Mouse (Mus musculus): ENCODE data around the gene Smarcc2. TPM values are rescaled to one million over a fixed set of nuclear protein-coding genes. Genes with fewer than 3 reads are reported as not detected.
A peak's percentile ranks its signal among the peaks of the same experiment; 100 is the strongest.

Smarcc2 gene
- polyA plus RNA-seq, 1 experiment = 91.5 TPM

DNA sequence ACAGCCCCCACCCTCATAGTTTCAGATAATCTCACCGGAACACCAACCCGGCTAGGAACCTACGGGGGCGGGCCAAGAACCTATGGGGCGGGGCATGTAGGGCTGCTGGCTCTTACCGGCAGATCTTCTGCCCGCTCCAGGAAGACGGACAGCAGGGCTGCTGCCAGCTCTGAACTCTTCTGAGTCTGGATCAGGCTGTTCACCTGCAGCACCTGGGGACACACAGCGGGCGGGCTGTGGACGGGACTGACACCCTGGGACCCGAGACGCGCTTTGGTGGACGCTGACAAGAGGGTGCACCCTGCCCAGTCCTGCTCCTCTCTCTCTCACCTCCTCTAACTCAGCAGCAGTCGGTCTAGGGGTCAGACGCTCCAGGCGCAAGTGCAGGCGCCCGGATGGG is 57.0 kb downstream of the Smarcc2 start:
- DNase-seq (ENCODE audit: low spot score) = no peak

DNA sequence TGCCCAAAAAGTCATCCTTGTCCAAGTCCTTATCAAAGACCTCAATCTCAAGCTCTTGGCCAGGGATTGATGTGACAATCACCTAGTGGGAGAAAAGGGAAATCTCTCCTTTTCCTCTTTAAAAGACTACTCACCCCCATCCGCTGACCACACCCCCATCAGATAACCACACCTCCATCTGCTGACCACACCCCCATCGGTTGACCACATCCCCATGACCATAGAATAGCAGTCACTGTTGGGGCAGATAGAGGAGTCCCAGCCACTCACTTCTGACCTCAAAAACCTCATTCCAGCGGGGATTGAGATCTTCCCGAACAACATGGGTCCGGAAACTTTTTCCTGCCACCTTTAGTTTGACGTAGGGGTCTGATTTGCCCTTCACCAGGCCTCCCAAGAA is 57.6 kb downstream of the Smarcc2 start:
- DNase-seq (ENCODE audit: low spot score) = no peak

DNA sequence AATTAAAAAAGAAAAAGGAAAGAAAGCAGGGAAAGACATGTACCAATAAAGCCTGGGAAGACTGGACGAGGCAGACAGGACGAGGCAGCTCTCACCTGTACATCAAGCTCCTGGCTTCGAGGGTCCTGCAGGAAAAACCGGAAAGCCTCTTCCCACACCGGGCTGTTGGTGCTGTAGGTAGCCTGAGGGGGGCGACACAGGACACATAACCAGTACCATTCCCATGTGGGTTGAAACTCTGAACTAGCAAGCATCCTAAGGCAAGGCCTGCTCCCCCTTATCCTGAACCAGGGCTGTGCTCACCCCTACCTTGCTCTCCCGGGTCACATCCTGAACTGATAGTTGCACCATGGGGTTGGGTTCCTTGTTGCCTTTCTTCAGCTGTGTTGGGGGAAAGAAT is 59.8 kb downstream of the Smarcc2 start:
- DNase-seq (ENCODE audit: low spot score) = no peak

DNA sequence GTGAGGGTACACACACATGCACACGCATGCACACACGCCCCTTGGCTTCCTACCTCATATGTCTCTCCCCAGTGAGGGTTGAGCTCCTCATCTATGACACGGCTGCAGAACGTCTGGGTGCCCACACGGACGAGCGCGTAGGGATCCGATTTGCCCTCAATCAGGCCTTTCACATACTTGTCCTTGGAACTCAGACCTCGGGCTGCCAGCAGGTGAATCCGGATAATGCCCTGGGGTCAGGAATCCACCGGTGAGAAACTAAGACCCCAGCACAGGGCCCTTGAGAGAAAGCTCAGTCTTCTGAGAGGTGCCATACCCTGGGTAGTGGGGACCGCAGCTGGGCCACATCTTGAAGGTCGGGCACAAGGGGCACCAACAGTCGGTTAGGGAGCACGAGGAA is 61.5 kb downstream of the Smarcc2 start:
- no peak for DNase-seq (ENCODE audit: low spot score)

DNA sequence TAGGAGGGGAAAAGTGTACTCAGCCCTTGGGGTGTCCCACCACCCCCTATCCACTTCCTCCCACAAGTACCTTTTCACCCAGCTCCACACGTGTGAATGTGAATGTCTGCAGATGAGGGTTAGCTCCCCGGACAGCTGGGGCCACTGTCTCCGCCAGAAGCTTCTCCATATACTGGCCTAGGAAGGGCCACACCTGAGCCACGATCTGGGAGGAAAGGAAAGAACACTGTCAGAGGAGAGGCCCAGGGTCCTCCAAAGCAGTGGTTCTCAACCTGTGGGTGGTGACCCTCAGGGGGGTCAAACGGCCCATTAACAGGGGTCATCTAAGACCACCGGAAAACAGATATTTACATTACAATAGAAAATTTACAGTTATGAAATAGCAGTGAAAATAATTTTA is 63.3 kb downstream of the Smarcc2 start:
- no peak for DNase-seq (ENCODE audit: low spot score)

DNA sequence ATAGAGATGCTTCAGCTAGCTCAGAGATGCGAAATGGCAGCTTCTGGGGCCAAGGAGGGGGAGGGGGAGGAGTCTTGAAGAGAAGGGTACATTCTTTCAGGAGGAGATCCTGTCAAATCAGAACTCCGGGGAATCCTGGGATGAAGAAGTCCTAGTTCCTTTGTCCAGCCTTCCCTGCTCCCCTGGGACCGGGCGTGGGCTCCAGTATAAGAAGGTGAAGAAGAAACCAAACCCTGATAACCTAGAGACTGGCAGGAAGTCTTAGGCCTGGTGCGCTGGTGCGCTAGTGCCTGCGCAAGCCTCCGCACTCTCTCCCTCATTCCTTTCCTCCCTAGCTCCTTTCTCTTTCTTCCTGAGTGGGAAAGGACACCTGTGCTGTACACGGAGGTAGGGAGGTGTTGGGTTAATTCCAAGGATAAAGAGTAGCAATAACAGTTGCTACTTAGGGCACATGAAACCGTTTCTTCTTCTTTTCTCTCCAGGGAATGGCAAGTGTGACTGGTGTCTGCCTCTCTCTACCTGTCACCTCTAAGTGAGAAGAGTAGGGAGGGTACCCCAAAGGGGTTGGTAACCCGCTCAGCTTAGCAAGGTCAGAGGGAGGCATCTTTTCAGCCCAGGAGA is 65.2 kb downstream of the Smarcc2 start:
- DNase-seq (ENCODE audit: low spot score) = no peak

DNA sequence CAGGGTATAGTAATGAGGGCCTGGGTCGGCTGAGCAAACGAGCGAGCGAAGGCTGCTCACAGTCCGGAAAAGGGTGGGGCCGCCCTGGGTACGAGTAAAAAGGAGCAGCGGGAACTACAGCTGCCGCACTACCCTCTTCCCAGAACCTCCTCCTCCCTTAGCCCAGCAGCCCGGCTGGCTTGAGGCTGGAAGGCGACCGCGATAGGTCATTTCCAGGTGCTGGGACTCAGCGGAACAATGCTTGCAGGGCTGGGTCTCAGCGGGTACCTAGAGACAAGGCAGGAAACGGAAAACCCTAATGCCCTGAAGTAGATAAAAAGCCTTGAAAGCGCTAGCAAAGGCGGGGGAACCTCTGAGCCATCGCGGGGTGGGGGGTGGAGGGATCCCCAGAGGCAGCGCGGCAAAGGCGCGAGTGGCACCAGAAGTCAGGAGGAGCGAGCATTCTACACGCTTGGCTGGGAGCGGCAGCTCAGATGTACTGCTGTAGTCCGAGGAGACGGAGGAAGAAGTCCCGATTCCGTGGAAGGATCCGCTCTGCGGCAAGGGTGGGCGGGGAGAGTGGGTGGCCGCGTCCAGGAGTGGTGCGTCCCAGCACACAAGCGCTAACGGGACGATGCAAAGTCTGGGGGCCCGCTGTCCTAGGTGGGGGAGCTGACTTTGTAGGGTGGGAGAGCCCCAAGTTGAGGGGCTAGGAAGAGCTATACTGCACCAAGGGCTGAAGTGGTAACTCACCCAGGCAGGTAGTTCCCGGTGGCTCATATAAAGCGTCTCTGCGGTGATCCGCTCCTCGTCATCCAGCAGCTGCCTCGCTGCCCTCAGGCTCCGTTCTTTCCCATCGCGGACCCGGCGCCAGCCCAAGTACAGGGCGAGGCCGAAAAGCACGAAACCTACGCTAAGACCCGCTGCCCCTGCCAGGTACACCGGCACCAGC is 65.9 kb downstream of the Smarcc2 start:
- no peak for DNase-seq (ENCODE audit: low spot score)

DNA sequence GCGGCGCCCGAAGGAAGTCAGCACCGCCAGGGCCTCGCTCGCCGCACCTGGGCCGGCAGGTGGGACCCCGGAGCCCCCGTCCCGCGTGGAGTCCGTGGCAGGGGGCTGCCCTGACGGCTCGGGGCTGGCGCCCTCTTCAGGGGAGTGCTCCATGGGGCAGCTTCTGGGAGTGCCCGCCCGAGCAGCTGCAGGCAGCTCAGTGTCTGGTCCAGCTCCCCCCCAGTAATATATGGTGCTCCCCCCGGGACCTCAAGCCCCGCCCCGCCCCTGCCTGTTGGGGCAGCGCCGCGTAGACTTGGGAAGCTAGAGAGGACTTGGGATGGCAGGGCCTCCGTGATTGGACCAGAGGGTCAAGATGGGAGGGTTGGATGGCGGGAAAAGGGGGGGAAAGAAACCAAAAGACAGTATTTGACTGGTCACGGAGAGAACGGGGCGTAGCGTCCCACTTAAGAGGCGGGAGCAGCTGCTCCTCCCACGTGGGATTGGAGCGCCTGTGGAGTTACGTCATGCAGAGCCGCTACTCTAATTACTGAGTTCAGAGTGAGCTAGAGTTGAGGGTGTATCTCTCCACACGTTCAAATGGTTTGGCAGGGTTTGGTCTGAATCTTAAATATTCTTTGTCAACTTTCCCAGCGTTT is 66.7 kb downstream of the Smarcc2 start, which contains the start of gene Esyt1:
TSS of gene Esyt1 (minus strand) at position 201 of the 638 bp plus-strand sequence.
- DNase-seq (ENCODE audit: low spot score) = peak; percentile 89

DNA sequence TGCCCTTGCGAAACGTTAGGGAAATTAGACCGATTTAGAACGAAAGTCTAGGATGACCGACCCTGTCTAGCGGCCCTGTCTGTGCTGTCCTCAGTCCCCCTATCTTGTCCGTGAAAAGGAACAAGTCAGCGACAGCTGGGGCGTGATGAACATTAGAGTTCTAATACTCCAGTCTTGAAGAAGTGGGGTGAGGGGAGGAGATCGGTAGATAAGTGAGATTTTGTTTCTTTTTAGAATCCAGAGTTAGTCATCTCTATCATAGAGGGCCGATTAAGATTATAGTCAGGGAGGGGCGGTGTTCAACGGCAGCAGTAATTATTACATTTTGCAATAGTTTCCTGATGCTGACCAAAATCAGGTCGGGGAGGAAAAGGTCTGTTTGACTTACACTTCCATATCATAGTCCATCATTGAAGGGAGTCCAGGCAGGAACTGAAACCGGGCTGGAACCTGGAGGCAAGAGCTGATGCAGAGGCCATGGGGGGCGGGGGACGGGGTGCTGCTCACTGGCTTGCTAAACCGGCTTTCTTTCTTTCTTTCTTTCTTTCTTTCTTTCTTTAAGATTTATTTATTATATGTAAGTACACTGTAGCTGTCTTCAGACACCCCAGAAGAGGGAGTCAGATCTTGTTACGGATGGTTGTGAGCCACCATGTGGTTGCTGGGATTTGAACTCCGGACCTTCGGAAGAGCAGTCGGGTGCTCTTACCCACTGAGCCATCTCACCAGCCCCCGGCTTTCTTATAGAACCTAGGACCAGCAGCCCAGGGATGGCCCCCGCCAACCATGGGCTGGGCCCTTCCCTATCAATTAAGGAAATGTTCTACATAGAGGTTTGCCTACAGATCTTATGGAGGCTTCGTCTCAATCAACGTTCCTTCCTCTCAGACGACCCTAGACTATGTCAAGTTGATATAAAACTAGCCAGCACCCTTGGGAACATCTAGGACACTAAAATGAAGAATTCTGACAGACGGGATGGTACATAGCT is 67.6 kb downstream of the Smarcc2 start:
- DNase-seq (ENCODE audit: low spot score) = no peak

DNA sequence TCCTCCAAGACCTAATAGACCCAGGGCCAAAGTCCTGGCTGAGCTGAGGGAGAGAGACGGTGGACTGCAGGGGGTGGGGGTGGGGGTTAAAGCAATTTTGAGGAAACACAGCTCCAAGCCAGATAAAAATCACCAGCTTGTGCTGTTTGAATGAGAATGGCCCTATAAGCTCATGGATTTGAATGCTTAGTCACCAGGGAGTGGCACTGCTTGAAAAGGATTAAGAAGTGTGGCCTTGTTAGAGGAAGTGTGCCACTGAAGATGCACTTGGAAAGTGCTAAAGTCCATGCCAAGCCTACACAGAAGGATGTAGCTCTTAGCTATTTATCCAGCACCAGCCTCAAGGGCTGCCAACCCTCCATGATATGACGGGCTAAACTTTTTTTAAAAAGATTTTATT is 76.2 kb downstream of the Smarcc2 start:
- DNase-seq (ENCODE audit: low spot score) = no peak

DNA sequence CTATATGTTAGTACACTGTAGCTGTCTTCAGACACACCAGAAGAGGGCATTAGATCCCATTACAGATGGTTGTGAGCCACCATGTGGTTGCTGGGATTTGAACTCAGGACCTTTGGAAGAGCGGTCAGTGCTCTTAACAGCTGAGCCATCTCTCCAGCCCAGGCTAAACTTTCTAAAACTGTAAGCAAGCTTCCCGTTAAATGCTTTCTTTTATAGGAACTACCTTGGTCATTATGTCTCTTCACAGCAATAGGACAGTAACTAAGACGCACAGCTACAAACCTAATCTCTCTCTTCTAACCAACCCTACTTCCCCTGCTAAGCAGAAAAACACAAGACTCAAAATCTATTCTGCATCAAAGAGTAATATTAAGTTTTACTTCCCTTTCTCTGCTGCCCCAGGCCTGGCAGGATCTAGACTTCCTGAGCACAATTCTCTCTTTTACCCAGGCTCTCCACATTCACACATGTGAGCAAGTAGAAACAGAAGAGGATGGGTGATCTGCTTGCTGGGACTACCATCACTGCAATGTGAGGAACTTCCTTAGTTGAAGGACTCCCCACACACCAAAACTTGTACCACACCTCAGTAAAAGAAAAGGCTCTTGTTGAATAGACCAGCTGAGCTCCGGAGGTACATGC is 76.7 kb downstream of the Smarcc2 start:
- no peak for DNase-seq (ENCODE audit: low spot score)

DNA sequence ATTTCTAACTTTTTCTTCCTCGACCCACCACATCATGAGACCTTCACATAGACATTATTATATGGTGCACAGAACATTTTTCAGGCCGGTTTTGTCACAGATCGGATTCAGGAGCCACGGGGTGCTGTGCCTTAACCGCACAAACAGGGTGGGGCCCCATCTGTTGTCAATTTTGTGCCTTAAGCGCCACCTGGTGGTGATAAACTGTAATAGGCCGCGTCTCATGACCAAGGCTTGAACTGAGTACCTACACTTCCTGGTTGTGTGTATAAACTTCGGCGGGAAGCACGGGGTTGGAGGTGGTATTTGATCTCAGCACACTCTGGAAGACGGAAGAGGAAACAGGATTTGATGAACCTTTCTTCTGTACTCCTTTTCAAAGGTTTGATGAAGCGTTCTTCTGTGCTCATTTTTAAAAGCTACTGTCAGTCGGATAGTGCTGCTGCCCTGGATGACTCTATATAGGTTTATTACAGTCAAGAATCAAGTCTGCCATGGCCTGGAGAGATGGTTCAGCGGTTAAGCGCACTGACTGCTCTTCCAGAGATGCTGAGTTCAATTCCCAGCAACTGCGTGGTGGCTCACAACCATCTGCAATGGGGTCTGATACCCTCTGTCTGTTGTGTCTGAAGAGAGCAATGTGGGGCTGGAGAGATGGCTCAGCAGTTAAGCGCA is 77.4 kb downstream of the Smarcc2 start:
- DNase-seq (ENCODE audit: low spot score) = peak; percentile 66

DNA sequence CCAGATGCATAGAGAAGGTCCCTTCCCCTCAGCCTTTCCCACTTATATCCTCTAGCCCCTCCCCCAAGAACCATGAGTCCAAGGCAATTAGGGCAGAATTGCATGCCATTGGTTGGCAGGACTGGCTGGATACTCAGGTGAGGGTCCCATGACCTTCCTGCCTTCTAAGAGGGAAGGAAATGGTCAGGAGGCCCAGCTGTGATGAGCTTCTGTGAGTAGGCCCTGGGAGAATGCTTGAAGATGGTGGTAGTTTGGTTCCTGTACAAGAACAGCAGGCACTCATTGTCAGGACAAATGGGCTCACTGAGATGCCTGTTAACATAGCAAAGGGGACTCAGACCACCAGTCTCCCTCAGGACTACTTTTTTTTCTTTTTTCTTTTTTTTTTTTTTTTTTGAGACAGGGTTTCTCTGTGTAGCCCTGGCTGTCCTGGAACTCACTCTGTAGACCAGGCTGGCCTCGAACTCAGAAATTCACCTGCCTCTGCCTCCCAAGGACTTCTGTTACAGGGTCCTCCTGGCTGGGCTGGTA is 79.4 kb downstream of the Smarcc2 start:
- DNase-seq (ENCODE audit: low spot score) = no peak

Other genes starting within 250 kb of the Smarcc2 start
- gene Spryd4, start 247.4 kb upstream of the Smarcc2 start, polyA plus RNA-seq (2012; rRNA removed) = 12.1 and 14.4 TPM in 2 replicates
- not detected in 2 replicates for gene Mip, start 233.4 kb upstream of the Smarcc2 start, polyA plus RNA-seq (2012; rRNA removed)
- gene Timeless, start 227.2 kb upstream of the Smarcc2 start, polyA plus RNA-seq (2012; rRNA removed) = 6.4 and 6.7 TPM in 2 replicates
- gene Apon, start 205.2 kb upstream of the Smarcc2 start, polyA plus RNA-seq (2012; rRNA removed) = 0.03 TPM in 1 of 2 replicates, not detected in the other
- gene Apof, start 190.6 kb upstream of the Smarcc2 start, polyA plus RNA-seq (2012; rRNA removed) = 0.25 TPM in 2 replicates
- gene Stat2, start 188.7 kb upstream of the Smarcc2 start, polyA plus RNA-seq (2012; rRNA removed) = 33.0 and 39.1 TPM in 2 replicates
- 0.12 TPM in 1 of 2 replicates, not detected in the other for gene Il23a, start 160.5 kb upstream of the Smarcc2 start, polyA plus RNA-seq (2012; rRNA removed)
- 27.9 and 31.7 TPM in 2 replicates for gene Pan2, start 155.9 kb upstream of the Smarcc2 start, polyA plus RNA-seq (2012; rRNA removed)
- gene Cnpy2, start 136.8 kb upstream of the Smarcc2 start, polyA plus RNA-seq (2012; rRNA removed) = 118 and 124 TPM in 2 replicates
- gene Cs, start 121.5 kb upstream of the Smarcc2 start, polyA plus RNA-seq (2012; rRNA removed) = 138 and 150 TPM in 2 replicates
- 63.6 and 66.9 TPM in 2 replicates for gene Coq10a, start 90.3 kb upstream of the Smarcc2 start, polyA plus RNA-seq (2012; rRNA removed)
- 19.9 and 26.5 TPM in 2 replicates for gene Ankrd52, start 82.1 kb upstream of the Smarcc2 start, polyA plus RNA-seq (2012; rRNA removed)
- gene Slc39a5, start 58.0 kb upstream of the Smarcc2 start, polyA plus RNA-seq (2012; rRNA removed) = not detected in 2 replicates
- gene Nabp2, start 47.8 kb upstream of the Smarcc2 start, polyA plus RNA-seq (2012; rRNA removed) = 47.2 and 50.1 TPM in 2 replicates
- 25.4 and 25.5 TPM in 2 replicates for gene Rnf41, start 47.6 kb upstream of the Smarcc2 start, polyA plus RNA-seq (2012; rRNA removed)
- gene Myl6, start 34.9 kb downstream of the Smarcc2 start, polyA plus RNA-seq (2012; rRNA removed) = 10,835 and 11,320 TPM in 2 replicates
- gene Myl6b, start 39.4 kb downstream of the Smarcc2 start, polyA plus RNA-seq (2012; rRNA removed) = 3.0 and 3.3 TPM in 2 replicates
- 56.9 and 61.6 TPM in 2 replicates for gene Esyt1, start 66.6 kb downstream of the Smarcc2 start, polyA plus RNA-seq (2012; rRNA removed)
- gene Zc3h10, start 88.5 kb downstream of the Smarcc2 start, polyA plus RNA-seq (2012; rRNA removed) = 12.5 TPM in 2 replicates
- 2,645 and 3,313 TPM in 2 replicates for gene Rpl41, start 90.1 kb downstream of the Smarcc2 start, polyA plus RNA-seq (2012; rRNA removed)
- gene Pa2g4, start 106.7 kb downstream of the Smarcc2 start, polyA plus RNA-seq (2012; rRNA removed) = 74.1 and 75.9 TPM in 2 replicates
- gene Erbb3, start 130.4 kb downstream of the Smarcc2 start, polyA plus RNA-seq (2012; rRNA removed) = 25.1 and 27.0 TPM in 2 replicates
- 1,064 and 1,154 TPM in 2 replicates for gene Rps26, start 167.5 kb downstream of the Smarcc2 start, polyA plus RNA-seq (2012; rRNA removed)
- 1.4 and 2.3 TPM in 2 replicates for gene Ikzf4, start 186.7 kb downstream of the Smarcc2 start, polyA plus RNA-seq (2012; rRNA removed)
- gene Suox, start 214.8 kb downstream of the Smarcc2 start, polyA plus RNA-seq (2012; rRNA removed) = 19.2 and 21.0 TPM in 2 replicates
- gene Rab5b, start 237.0 kb downstream of the Smarcc2 start, polyA plus RNA-seq (2012; rRNA removed) = 101 and 107 TPM in 2 replicates
- 0.72 and 0.95 TPM in 2 replicates for gene Pmel, start 244.9 kb downstream of the Smarcc2 start, polyA plus RNA-seq (2012; rRNA removed)
- 23.6 and 32.4 TPM in 2 replicates for gene Cdk2, start 245.8 kb downstream of the Smarcc2 start, polyA plus RNA-seq (2012; rRNA removed)

Data from urinary bladder, adult 2 months (tissue).